ENCODE assay signal across 13 mouse cellular contexts in genomic region chr4:137883513-137884150, GRCm38 (mm10). TPM values are rescaled to one million over a fixed set of nuclear protein-coding genes. Genes with fewer than 3 reads are reported as not detected.
DNase-seq lines count a peak whose midpoint lies in the region; ATAC-seq and TF ChIP-seq lines count a peak whose summit lies in the region.
"Had no signal": no experiment of that assay in that cellular context is flagged by ENCODE, and none has a peak within 500 bp of the region (broad histone marks: within the 10 kb centered on the region; RNA-seq: fewer than 3 reads in every experiment).

No protein-coding gene starts in this region.

- H3K4me3 ChIP-seq in hindbrain, embryonic 13.5 days = no peak overlapping the region
- no peak overlapping the region for H3K4me3 ChIP-seq in hindbrain, embryonic 11.5 days (ENCODE audit: low read depth, low read length)
- peak overlapping the region; percentile 57 for H3K4me3 ChIP-seq in E14TG2a.4 (replicated peaks; ENCODE audit: low read length)
- H3K4me3 ChIP-seq in kidney, embryonic 16.5 days (ENCODE audit: low read length) = no peak overlapping the region

- TF ChIP-seq CTCF in E14TG2a.4 (conservative IDR thresholded peaks at IDR 0.05; ENCODE audit: low read length) = no peak

- no peaks in the 10 kb centered on the region for H3K9me3 ChIP-seq in hindbrain, embryonic 13.5 days
- no peaks in the 10 kb centered on the region for H3K9me3 ChIP-seq in hindbrain, embryonic 11.5 days (ENCODE audit: control insufficient read depth, low read length)
- H3K9me3 ChIP-seq in E14TG2a.4 (ENCODE audit: low read length) = no peaks in the 10 kb centered on the region
- H3K9me3 ChIP-seq in kidney, embryonic 16.5 days (ENCODE audit: low read length) = no peaks in the 10 kb centered on the region

- H3K4me1 ChIP-seq in hindbrain, embryonic 13.5 days (replicated peaks) = peaks cover 33% of the 10 kb centered on the region
- H3K4me1 ChIP-seq in hindbrain, embryonic 11.5 days (replicated peaks; ENCODE audit: control insufficient read depth, insufficient read depth, low read length) = peaks cover 4% of the 10 kb centered on the region; the same call in 1 of the 2 replicates
- peaks cover 66% of the 10 kb centered on the region for H3K4me1 ChIP-seq in E14TG2a.4 (replicated peaks; ENCODE audit: low read depth, low read length)
- H3K4me1 ChIP-seq in kidney, embryonic 16.5 days (ENCODE audit: insufficient read depth, low read length) = peaks cover 10% of the 10 kb centered on the region

- WGBS in hindbrain, embryonic 13.5 days = 91% methylated on average over 8 of the region's 8 CpGs
- 88% methylated on average over 8 of the region's 8 CpGs for WGBS in hindbrain, embryonic 11.5 days
- WGBS in kidney, embryonic 16.5 days = 75% methylated on average over 8 of the region's 8 CpGs

- no peaks in the 10 kb centered on the region for H3K27me3 ChIP-seq in hindbrain, embryonic 13.5 days
- no peaks in the 10 kb centered on the region for H3K27me3 ChIP-seq in hindbrain, embryonic 11.5 days (ENCODE audit: control insufficient read depth, insufficient read depth, low read length)
- no peaks in the 10 kb centered on the region for H3K27me3 ChIP-seq in E14TG2a.4 (ENCODE audit: insufficient read depth, low read length)
- no peaks in the 10 kb centered on the region for H3K27me3 ChIP-seq in kidney, embryonic 16.5 days (ENCODE audit: insufficient read depth, low read length)

- H3K27ac ChIP-seq in hindbrain, embryonic 13.5 days = peak overlapping the region; percentile 61; the same call in 1 of the 2 replicates
- H3K27ac ChIP-seq in hindbrain, embryonic 11.5 days (ENCODE audit: low read depth, low read length) = no peak overlapping the region; the same call in 1 of the 2 replicates
- H3K27ac ChIP-seq in kidney, embryonic 16.5 days (ENCODE audit: low read length) = no peak overlapping the region

- H3K4me2 ChIP-seq in hindbrain, embryonic 13.5 days = no peak overlapping the region
- H3K4me2 ChIP-seq in hindbrain, embryonic 11.5 days (replicated peaks; ENCODE audit: low read depth, low read length) = no peak overlapping the region
- no peak overlapping the region for H3K4me2 ChIP-seq in kidney, embryonic 16.5 days (replicated peaks; ENCODE audit: low read depth, low read length)

- H3K36me3 ChIP-seq in hindbrain, embryonic 13.5 days = no peaks in the 10 kb centered on the region
- no peaks in the 10 kb centered on the region for H3K36me3 ChIP-seq in hindbrain, embryonic 11.5 days (ENCODE audit: control insufficient read depth, insufficient read depth, low read length)
- H3K36me3 ChIP-seq in E14TG2a.4 (ENCODE audit: insufficient read depth, low read length) = no peaks in the 10 kb centered on the region
- no peaks in the 10 kb centered on the region for H3K36me3 ChIP-seq in kidney, embryonic 16.5 days (ENCODE audit: insufficient read depth, low read length)

- no peak for ATAC-seq in hindbrain, embryonic 13.5 days (ENCODE audit: low FRiP score)
- ATAC-seq in hindbrain, embryonic 11.5 days (ENCODE audit: low FRiP score) = no peak
- peak; percentile 65 for ATAC-seq in granulocyte monocyte progenitor cell, adult 5-6 weeks (replicated peaks; ENCODE audit: poor library complexity, severe bottlenecking)
- ATAC-seq in neutrophil, adult 5-6 weeks (ENCODE audit: extremely low read depth, insufficient number of reproducible peaks, low FRiP score, poor library complexity, severe bottlenecking) = peak; percentile 55
- no peak for ATAC-seq in kidney, embryonic 16.5 days (ENCODE audit: low FRiP score, low TSS enrichment)
- ATAC-seq: forebrain, embryonic 14.5 days had no signal

- H3K9ac ChIP-seq in hindbrain, embryonic 13.5 days = no peak overlapping the region
- H3K9ac ChIP-seq in hindbrain, embryonic 11.5 days (ENCODE audit: low read depth, low read length) = no peak overlapping the region
- H3K9ac ChIP-seq in kidney, embryonic 16.5 days (replicated peaks; ENCODE audit: low read length) = no peak overlapping the region

- no peak for DNase-seq in hindbrain, embryonic 11.5 days (ENCODE audit: low spot score)
- DNase-seq in embryo, embryonic 11 days = no peak
- no peak for DNase-seq in gastrocnemius, adult 8-10 months (ENCODE audit: low spot score in 2 of 2)
- DNase-seq: adrenal gland, postnatal 36 days; cerebellum, postnatal 36 days; kidney, postnatal 10 days; midbrain, embryonic 14.5 days had no signal

RNA-seq across cellular contexts. Expression of gene Ece1, which starts 21.6 kb away (rescaled TPM):
- 20.2 and 22.8 TPM in 2 replicates for polyA plus RNA-seq in hindbrain, embryonic 13.5 days (2015; fragmentation: Nextera tagmentation; extraction: Ambion mirVana)
- 25.1 and 29.2 TPM in 2 replicates for polyA plus RNA-seq in hindbrain, embryonic 11.5 days (2014; fragmentation: Nextera tagmentation; extraction: Ambion mirVana)
- 8.4 and 12.3 TPM in 2 replicates for total RNA-seq in granulocyte monocyte progenitor cell, adult 5-6 weeks (2014; fragmentation: Nextera tagmentation)
- 3.7 and 4.8 TPM in 2 replicates for total RNA-seq in granulocyte monocyte progenitor cell, adult 5-6 weeks (2017)
- total RNA-seq in neutrophil, adult 5-6 weeks (2017) = 5.7 and 5.9 TPM in 2 replicates
- 55.5 and 72.3 TPM in 2 replicates for polyA plus RNA-seq in kidney, embryonic 16.5 days (2015; fragmentation: Nextera tagmentation; extraction: Ambion mirVana)
- 10 to 100 TPM; 48.8 to 97.1 (median 69.4) TPM for total RNA-seq in gastrocnemius, adult 8-10 months (2022)

Comparison
In these comparisons a context has a peak if more than half of its experiments do, and no peak if none do; other contexts are left out.
1. ATAC-seq: peak in granulocyte monocyte progenitor cell, adult 5-6 weeks (single experiment) and neutrophil, adult 5-6 weeks (single experiment); none in hindbrain, embryonic 13.5 days (single experiment), hindbrain, embryonic 11.5 days (single experiment) and kidney, embryonic 16.5 days (single experiment).